Mouse (Mus musculus): Measurements from ENCODE around the gene Msrb2.

GRCm38 (mm10) chr2:19367114-19367513 lies 4.1 kb upstream of the Msrb2 start:
- TF ChIP-seq CTCF (IDR thresholded peaks at IDR 0.05; ENCODE audit: low read depth) = no peak
- TF ChIP-seq EP300 (optimal IDR thresholded peaks at IDR 0.05) = no peak
